In the genomic region with DNA sequence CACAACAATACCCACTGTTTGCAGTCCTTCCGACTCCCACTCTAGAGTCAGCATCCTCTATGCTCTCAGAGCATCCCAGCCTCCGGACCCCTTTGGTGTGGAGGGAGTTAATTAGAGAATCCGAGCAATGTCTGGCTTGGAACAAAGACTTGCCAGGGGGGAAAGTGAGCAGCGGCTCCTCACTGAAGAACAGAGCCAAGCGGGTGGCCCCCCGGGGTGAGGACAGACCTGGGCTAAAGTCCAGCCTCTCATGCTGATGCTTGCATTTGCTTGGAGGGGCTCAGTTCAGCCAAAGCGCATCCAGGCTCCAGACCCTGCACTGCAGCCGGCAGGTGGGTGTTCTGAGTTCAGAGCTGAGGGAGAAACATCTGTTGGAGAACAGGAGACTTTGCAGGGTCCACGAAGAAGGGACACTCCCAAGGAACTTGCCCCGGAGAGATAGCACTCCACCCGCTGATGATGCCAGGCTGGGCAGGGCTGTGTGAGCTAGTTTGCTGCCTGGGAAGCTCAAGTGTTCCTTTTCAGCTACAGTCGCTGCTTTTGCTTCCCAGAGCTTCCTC, we compare ENCODE assay signal across 8 mouse cellular contexts.
DNase-seq lines count a peak whose midpoint lies in the region; ATAC-seq lines count a peak whose summit lies in the region.

No protein-coding gene starts in this region.

- H3K27ac ChIP-seq in heart, embryonic 16.5 days (ENCODE audit: low read length), result no peak overlapping the region
- no peak overlapping the region for H3K27ac ChIP-seq in forebrain, embryonic 16.5 days (ENCODE audit: low read length)
- peak overlapping the region; percentile 38; the same call in 1 of the 2 replicates for H3K27ac ChIP-seq in midbrain, embryonic 15.5 days

- H3K9me3 ChIP-seq in heart, embryonic 16.5 days (replicated peaks; ENCODE audit: control insufficient read depth, low read length), result no peaks in the 10 kb centered on the region
- no peaks in the 10 kb centered on the region for H3K9me3 ChIP-seq in forebrain, embryonic 16.5 days (ENCODE audit: control insufficient read depth, low read length)
- H3K9me3 ChIP-seq in midbrain, embryonic 15.5 days, result no peaks in the 10 kb centered on the region

- no peaks in the 10 kb centered on the region for H3K27me3 ChIP-seq in heart, embryonic 16.5 days (ENCODE audit: control insufficient read depth, insufficient read depth, low read length)
- H3K27me3 ChIP-seq in forebrain, embryonic 16.5 days (replicated peaks; ENCODE audit: control insufficient read depth, insufficient read depth, low read length), result peaks cover 4% of the 10 kb centered on the region
- H3K27me3 ChIP-seq in midbrain, embryonic 15.5 days (replicated peaks), result no peaks in the 10 kb centered on the region

- no peak overlapping the region for H3K9ac ChIP-seq in heart, embryonic 16.5 days (ENCODE audit: low read length)
- peak overlapping the region; percentile 50 for H3K9ac ChIP-seq in forebrain, embryonic 16.5 days (replicated peaks; ENCODE audit: low read depth, low read length)
- H3K9ac ChIP-seq in midbrain, embryonic 15.5 days, result peak overlapping the region; percentile 52

- H3K4me2 ChIP-seq in heart, embryonic 16.5 days (ENCODE audit: low read depth, low read length), result peak overlapping the region; percentile 41; the same call in 1 of the 2 replicates
- H3K4me2 ChIP-seq in forebrain, embryonic 16.5 days (ENCODE audit: low read length), result peak overlapping the region; percentile 56
- peak overlapping the region; percentile 75 for H3K4me2 ChIP-seq in midbrain, embryonic 15.5 days

- no peak for ATAC-seq in heart, embryonic 16.5 days (replicated peaks; ENCODE audit: extremely low read depth, insufficient read depth, low FRiP score)
- ATAC-seq in forebrain, embryonic 16.5 days, result peak; percentile 67
- ATAC-seq in midbrain, embryonic 15.5 days (replicated peaks), result peak; percentile 86

- intact Hi-C loops in heart, postnatal 14 days (cut with DNase I), result no loop called here

- H3K36me3 ChIP-seq in heart, embryonic 16.5 days (ENCODE audit: control insufficient read depth, insufficient read depth), result no peaks in the 10 kb centered on the region
- H3K36me3 ChIP-seq in forebrain, embryonic 16.5 days (ENCODE audit: control insufficient read depth, insufficient read depth), result no peaks in the 10 kb centered on the region
- H3K36me3 ChIP-seq in midbrain, embryonic 15.5 days (replicated peaks), result no peaks in the 10 kb centered on the region

- no peak for DNase-seq in heart, postnatal 14 days
- peak; percentile 40 for DNase-seq in cerebellum, adult 11-12 months
- no peak for DNase-seq in urinary bladder, postnatal 25 days (ENCODE audit: low spot score)
- DNase-seq in spleen, postnatal 14 days (ENCODE audit: low spot score in 2 of 2), result no peak
- DNase-seq in urinary bladder, adult 2 months (ENCODE audit: low spot score), result no peak

- peak overlapping the region; percentile 2; the same call in 1 of the 2 replicates for H3K4me3 ChIP-seq in heart, embryonic 16.5 days (ENCODE audit: low read length)
- peak overlapping the region; percentile 38 for H3K4me3 ChIP-seq in forebrain, embryonic 16.5 days (replicated peaks; ENCODE audit: low read length)
- H3K4me3 ChIP-seq in midbrain, embryonic 15.5 days, result peak overlapping the region; percentile 47

- no peaks in the 10 kb centered on the region for H3K4me1 ChIP-seq in heart, embryonic 16.5 days (ENCODE audit: control insufficient read depth, insufficient read depth, low read length)
- peaks cover 9% of the 10 kb centered on the region for H3K4me1 ChIP-seq in forebrain, embryonic 16.5 days (replicated peaks; ENCODE audit: control insufficient read depth, insufficient read depth, low read length)
- peaks cover 10% of the 10 kb centered on the region; the same call in 1 of the 2 replicates for H3K4me1 ChIP-seq in midbrain, embryonic 15.5 days

- WGBS in heart, embryonic 16.5 days, result 2% methylated on average over 12 of the region's 12 CpGs
- WGBS in forebrain, embryonic 16.5 days, result 2% methylated on average over 12 of the region's 12 CpGs
- WGBS in midbrain, embryonic 15.5 days, result 1% methylated on average over 12 of the region's 12 CpGs
